Mouse (Mus musculus) kidney, postnatal 10 days (tissue): ENCODE results near the gene Unc79.

ENCODE experiments used
- DNase-seq: peaks from one replicate; pipeline ENCODE4 v3.0.0; 2021; ENCODE audit warnings: mixed read lengths

Unc79 gene

GRCm38 (mm10) chr12:102948778-102949394, at the start of gene Unc79:
Gene Unc79, plus strand, starts transcription at chr12:102948859.
- peak; percentile 67 for DNase-seq

GRCm38 (mm10) chr12:102899091-102899490, 49.6 kb upstream of the Unc79 start, which contains the start of gene Cox8c:
Gene Cox8c, plus strand, starts transcription at chr12:102899316.
- no peak for DNase-seq

- DNase-seq = no peak
Measured at GRCm38 (mm10) chr12:102908191-102908590, 40.5 kb upstream of the Unc79 start.

GRCm38 (mm10) chr12:102916073-102916472, 32.6 kb upstream of the Unc79 start:
- no peak for DNase-seq

- no peak for DNase-seq
Measured at GRCm38 (mm10) chr12:102929764-102930163, 18.9 kb upstream of the Unc79 start.

- no peak for DNase-seq
Measured at GRCm38 (mm10) chr12:102930335-102930734, 18.3 kb upstream of the Unc79 start.

- no peak for DNase-seq
Measured at GRCm38 (mm10) chr12:102930789-102931188, 17.9 kb upstream of the Unc79 start.

GRCm38 (mm10) chr12:102935892-102936291, 12.8 kb upstream of the Unc79 start:
- DNase-seq = no peak

GRCm38 (mm10) chr12:102945571-102945970, 3.1 kb upstream of the Unc79 start:
- no peak for DNase-seq

- peak; percentile 7 for DNase-seq
Measured at GRCm38 (mm10) chr12:102947826-102948225, 833 bp upstream of the Unc79 start.

GRCm38 (mm10) chr12:102949395-102950208, 943 bp downstream of the Unc79 start:
- DNase-seq = peak; percentile 86

GRCm38 (mm10) chr12:102960051-102960775, 11.6 kb downstream of the Unc79 start:
- DNase-seq = no peak

GRCm38 (mm10) chr12:102961066-102961465, 12.4 kb downstream of the Unc79 start:
- no peak for DNase-seq

GRCm38 (mm10) chr12:102964486-102964885, 15.8 kb downstream of the Unc79 start:
- DNase-seq = no peak

GRCm38 (mm10) chr12:102980584-102980983, 31.9 kb downstream of the Unc79 start:
- no peak for DNase-seq

GRCm38 (mm10) chr12:102981543-102981942, 32.9 kb downstream of the Unc79 start:
- no peak for DNase-seq

GRCm38 (mm10) chr12:102985401-102985800, 36.7 kb downstream of the Unc79 start:
- peak; percentile 9 for DNase-seq

- DNase-seq = no peak
Measured at GRCm38 (mm10) chr12:102987736-102988135, 39.1 kb downstream of the Unc79 start.

GRCm38 (mm10) chr12:103008491-103008890, 59.8 kb downstream of the Unc79 start:
- no peak for DNase-seq

- no peak for DNase-seq
Measured at GRCm38 (mm10) chr12:103018161-103018560, 69.5 kb downstream of the Unc79 start.

- DNase-seq = no peak
Measured at GRCm38 (mm10) chr12:103036692-103037091, 88.0 kb downstream of the Unc79 start.

- no peak for DNase-seq
Measured at GRCm38 (mm10) chr12:103039332-103039731, 90.7 kb downstream of the Unc79 start.

- no peak for DNase-seq
Measured at GRCm38 (mm10) chr12:103040136-103040535, 91.5 kb downstream of the Unc79 start.

GRCm38 (mm10) chr12:103041401-103041800, 92.7 kb downstream of the Unc79 start:
- no peak for DNase-seq
